Mouse (Mus musculus) skeletal muscle tissue, postnatal 0 days (tissue): Measurements from ENCODE around the gene Skint7. TPM values are rescaled to one million over a fixed set of nuclear protein-coding genes. Genes with fewer than 3 reads are reported as not detected.

Experiments used
- polyA plus RNA-seq: library from polyadenylated mRNA; unstranded; fragments of >200 nt; fragmentation: Nextera tagmentation; extraction: Ambion mirVana; gene quantifications from 2 replicates; pipeline ENCODE4 v1.2.1, GENCODE M21; 2015

The Skint7 gene
- polyA plus RNA-seq = not detected in 2 replicates

GRCm38 (mm10) chr4:111972623-111973022 lies at the start of gene Skint7:
Gene Skint7 (plus strand): TSS chr4:111972923.

GRCm38 (mm10) chr4:112005969-112006368 lies 33.2 kb downstream of the Skint7 start, which contains the start of gene Skint1:
Gene Skint1 (plus strand): TSS chr4:112006269.

Other genes with a start within 250 kb of the Skint7 start
- 0.35 TPM in 1 of 2 replicates, not detected in the other for gene Slc5a9, start 70.0 kb upstream of the Skint7 start, polyA plus RNA-seq
- gene Skint8, start 53.5 kb upstream of the Skint7 start, polyA plus RNA-seq = 0.22 TPM in 1 of 2 replicates, not detected in the other
- 0.63 TPM in 1 of 2 replicates, not detected in the other for gene Skint1, start 33.3 kb downstream of the Skint7 start, polyA plus RNA-seq
- 0.14 and 0.23 TPM in 2 replicates for gene Skint4, start 99.1 kb downstream of the Skint7 start, polyA plus RNA-seq